Mouse (Mus musculus) neutrophil, adult 59 days (primary cell): Measurements from ENCODE around the gene Csrnp1. TPM values are rescaled to one million over a fixed set of nuclear protein-coding genes. Genes with fewer than 3 reads are reported as not detected.

ENCODE experiments used
- total RNA-seq, 2 experiments: library from RNA; stranded (reverse); gene quantifications; 1 replicate in 1 of 2; 2 replicates in 1 of 2; pipeline ENCODE4 v1.2.4; 2023

Gene Csrnp1
- total RNA-seq: 100 to 1,000 TPM in 1 of 2 experiments, 10 to 100 TPM in 1; 92.8 to 102 TPM

DNA sequence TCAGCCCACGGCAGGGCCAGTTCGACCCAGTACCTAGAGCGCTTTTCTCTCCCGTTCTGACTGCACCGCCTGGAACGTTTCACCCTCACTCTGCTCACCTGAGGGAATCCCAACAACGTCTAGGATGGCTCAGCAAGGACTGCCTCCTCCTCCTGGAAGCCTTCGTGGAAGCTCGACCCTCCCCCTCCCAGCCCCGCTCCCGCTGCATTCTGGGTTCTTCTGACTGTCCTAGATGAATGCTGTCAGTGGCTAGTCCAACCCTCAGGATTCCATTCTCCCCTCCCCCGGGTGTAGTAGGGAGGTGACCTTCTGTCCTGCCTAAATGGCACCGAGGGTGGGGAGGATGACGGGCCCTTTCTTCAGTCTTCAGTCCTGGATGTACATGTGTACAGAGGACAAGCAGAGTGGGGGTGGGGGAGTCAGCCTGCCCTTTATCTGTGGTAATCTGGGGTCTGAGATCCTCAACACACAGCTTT lies at the start of gene Csrnp1:
TSS of gene Csrnp1 (minus strand) at position 123 of the 476 bp plus-strand sequence.

DNA sequence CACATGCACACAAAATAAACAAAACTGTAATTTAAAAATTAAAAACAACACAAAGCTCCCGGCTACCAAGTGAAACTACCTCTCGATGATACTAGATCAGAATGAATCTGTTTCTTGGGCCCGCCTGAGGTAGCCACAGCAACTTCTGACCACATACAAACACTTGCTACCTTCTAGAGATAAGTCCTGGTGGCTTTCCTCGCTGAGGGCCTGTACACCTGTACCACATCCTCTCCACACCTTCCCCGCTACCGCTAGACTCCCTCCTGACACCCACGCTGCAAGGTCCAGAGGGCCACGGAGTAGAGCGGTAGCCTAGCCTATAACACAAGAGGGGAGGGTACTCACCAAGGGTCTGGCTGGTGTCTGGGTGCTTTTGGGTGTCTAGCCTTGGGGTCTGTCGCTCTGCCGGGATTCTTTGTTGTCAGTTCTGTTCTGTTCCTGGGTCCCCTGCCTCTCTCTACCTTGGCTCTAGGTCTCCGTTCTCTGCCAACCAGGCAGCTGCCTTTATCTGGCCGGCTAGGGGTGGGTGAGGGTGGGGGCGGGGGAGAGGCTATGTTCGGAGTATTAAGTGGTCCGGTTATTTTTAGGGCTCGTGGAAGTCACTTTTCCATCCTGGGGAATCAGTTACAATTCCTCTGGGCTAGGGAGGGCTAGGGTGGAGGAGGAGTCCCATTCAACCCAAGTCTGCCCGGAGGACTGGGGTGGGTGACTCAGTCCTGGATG lies 38.8 kb upstream of the Csrnp1 start, which contains the start of gene Xirp1:
TSS of gene Xirp1 (minus strand) at position 513 of the 726 bp plus-strand sequence.

DNA sequence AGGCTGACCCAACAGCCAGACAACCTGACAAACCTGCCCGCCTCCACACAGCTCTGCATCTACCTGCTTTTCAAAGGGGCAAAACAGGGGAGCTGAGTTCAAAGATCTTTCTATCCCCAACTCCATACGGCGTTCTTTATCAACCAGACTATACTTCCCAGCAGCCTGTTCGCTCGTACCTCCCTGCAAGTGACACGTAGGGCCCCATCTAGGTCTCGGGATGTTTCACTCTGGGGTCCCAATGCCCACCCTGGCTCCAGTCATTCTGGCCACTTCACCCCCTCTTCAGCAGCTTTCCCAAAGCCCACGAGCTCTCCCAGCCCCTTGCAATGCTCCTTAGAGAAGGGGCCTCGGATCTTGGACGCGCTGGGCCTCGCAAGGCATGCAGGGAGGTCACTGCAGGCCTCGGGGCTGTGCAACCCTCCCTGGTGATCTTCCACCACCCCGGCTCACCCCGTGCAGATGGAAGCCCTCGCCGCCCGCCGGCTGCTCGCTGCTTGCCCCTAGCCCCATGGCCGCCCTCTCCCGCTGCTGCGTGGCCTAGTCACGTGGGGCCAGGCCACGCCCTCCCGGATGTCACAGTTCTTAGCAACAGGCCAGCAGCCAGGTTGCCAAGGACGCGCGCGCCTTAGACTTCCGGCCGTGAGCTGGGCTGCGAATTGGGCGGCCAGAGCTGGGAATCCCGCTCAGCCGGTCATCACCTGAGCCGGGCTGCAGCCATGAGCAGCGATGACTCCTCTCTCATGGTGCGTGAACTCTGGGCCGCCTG lies 47.3 kb downstream of the Csrnp1 start, which contains the start of the genes Gorasp1 and Ttc21a:
TSS of gene Gorasp1 (minus strand) at position 561 of the 769 bp plus-strand sequence.
TSS of gene Ttc21a (plus strand) at position 602 of the 769 bp plus-strand sequence.

Other genes with a start within 250 kb of the Csrnp1 start
- gene Scn11a, start 159.2 kb downstream of the Csrnp1 start, total RNA-seq: not detected
- gene Wdr48, start 89.8 kb downstream of the Csrnp1 start, total RNA-seq: 10 to 100 TPM; 51.3 to 56.6 TPM
- gene Gorasp1, start 47.1 kb downstream of the Csrnp1 start, total RNA-seq: 1 to 10 TPM; 3.8 to 9.6 TPM
- 1 to 10 TPM; 5.3 to 5.8 TPM for gene Ttc21a, start 47.1 kb downstream of the Csrnp1 start, total RNA-seq
- gene Xirp1, start 38.9 kb upstream of the Csrnp1 start, total RNA-seq: under 1 TPM; 0.07 to 0.09 TPM
- gene Cx3cr1, start 85.2 kb upstream of the Csrnp1 start, total RNA-seq: 10 to 100 TPM; 21.8 to 37.2 TPM
- not detected for gene Ccr8, start 107.5 kb upstream of the Csrnp1 start, total RNA-seq
- gene Slc25a38, start 125.7 kb upstream of the Csrnp1 start, total RNA-seq: 10 to 100 TPM; 29.9 to 44.0 TPM
- 100 to 1,000 TPM; 729 to 796 TPM for gene Rpsa, start 143.0 kb upstream of the Csrnp1 start, total RNA-seq
- not detected for gene Mobp, start 165.0 kb upstream of the Csrnp1 start, total RNA-seq